Mouse (Mus musculus) urinary bladder, postnatal 10 days (tissue): ENCODE measurements around the gene Ctdspl.

Experiments
- DNase-seq: peaks from one replicate; pipeline ENCODE4 v3.0.0; 2022; ENCODE audit warnings: low spot score

Ctdspl gene

DNA sequence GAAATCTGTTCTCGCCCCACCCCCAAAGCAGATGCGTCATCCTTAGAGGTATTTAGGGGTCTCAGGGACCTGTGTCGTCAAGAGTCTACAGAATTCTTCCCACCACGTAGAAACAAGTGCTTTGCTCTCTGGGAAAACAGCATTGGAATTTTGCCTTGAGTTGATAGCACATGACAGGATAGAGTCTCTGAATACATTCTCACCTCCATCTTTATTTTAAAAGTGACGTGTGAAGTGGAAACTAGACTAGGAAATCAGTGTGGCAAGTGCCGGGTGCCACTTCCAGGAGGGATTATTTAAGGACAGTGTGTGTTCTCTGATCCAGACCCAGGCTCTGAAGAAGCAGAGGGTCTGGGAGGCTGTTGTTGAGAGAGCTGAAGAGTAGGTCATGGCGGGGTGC, 64.2 kb downstream of the Ctdspl start:
- no peak for DNase-seq

- DNase-seq = no peak
Measured at GRCm38 (mm10) chr9:118991750-118992585, 65.7 kb downstream of the Ctdspl start.

DNA sequence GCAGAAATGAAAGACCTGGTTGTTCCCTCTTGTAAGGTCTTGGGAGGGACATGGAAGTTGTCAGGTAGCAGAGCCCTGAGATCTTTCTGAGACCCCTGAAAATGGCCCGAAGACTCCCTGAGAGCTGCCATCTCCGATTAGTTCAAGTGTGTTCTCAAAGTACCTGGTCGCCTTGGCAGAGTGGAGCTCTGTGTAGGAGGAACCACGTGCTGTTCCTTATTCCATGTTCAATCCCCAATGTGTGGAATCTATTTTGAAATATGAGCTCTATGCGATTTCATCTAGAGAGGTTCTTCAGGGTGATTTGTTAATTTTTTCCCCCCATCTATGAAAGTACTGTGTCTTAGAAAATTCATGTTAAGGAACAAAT, 66.3 kb downstream of the Ctdspl start:
- no peak for DNase-seq

DNA sequence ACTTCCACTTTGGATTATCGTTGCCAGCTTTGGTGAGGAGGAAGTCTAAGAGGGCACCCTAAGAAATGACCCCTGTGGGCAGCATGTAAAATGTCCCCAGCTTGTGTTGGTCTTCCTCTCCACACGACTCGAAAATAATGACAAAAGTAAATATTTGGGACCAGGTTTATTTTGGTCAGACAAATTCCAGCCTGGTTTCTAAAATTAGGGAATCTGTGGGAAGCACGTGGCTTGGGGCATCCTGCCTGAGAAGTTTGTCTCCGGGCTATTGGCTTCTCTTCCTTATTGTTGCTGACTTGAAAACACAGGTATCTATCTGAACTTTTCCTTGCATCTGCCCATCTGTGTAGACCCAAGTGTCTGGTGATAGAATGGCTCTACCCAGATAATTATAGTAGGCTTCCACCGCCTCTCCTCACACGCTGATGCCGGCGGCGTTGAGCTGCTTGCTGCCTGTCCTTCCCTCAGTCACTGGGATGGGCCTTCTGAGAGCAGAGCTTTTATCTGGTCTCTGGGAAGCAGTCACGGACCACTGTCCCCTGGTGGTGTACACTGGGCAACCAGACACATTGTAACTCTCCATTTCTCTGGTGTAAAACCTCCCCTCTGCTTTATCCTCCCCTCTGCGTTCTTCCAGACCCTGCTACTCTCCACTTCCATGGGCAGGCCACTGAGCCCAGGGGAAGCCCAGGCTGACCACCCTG, 68.4 kb downstream of the Ctdspl start:
- DNase-seq = no peak

- DNase-seq = no peak
Measured at GRCm38 (mm10) chr9:118995539-118995938, 69.3 kb downstream of the Ctdspl start.

- DNase-seq = no peak
Measured at GRCm38 (mm10) chr9:118997241-118997640, 71.0 kb downstream of the Ctdspl start.

GRCm38 (mm10) chr9:119000196-119000595, 73.9 kb downstream of the Ctdspl start:
- DNase-seq = no peak

- DNase-seq = no peak
Measured at GRCm38 (mm10) chr9:119002267-119002666, 76.0 kb downstream of the Ctdspl start.

- DNase-seq = no peak
Measured at GRCm38 (mm10) chr9:119003990-119004702, 77.9 kb downstream of the Ctdspl start.

DNA sequence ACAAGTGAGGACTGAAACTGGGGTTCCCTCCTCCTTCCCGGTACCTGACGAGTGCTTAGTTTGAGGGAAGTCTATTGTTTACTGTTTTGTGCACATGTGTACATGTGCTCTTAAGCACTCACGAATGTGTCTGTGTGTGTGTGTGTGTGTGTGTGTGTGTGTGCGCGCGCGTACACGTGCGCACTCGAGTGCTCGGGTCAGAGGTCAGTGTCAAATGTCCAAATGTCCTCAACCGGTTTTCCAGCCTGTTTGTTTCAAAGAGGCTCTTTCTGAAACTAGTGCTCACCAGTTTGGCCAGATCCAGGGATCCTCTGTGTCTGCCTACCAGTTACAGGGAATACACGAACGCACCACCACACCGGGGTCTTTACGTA, 78.4 kb downstream of the Ctdspl start:
- DNase-seq = no peak

DNA sequence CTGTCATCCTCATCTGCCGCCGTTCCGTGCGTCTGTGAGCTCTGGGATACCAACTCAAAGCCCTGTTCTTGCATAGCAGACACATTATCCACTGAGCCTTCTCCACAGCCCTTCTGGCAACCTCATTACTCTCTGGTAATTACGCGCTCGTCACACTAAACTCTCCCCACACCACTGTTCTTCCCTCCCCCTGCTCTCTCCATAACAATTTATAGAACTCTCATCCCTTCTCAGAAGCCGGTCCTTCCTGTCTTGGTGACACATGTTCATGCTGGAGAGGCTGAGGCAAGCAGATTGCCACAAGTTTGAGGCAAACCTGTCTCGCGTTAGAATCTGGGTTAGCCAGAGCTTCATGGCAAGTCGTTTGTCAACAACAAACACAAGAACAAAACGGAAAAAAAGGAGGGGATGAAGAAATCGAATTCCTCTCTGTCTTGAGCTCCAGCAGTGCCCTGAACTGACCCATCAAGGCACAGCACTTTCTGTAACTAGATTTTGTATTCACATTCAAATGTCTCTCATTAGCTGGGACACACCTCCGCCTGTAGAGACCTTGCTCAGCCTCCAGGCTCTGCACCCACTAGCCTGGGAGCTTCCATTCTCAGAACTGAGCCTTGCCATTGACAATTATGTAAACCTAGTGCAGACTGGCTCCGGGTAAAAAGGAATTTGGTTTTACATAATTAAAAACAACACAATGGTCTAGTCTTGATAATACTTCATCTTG, 79.2 kb downstream of the Ctdspl start:
- no peak for DNase-seq

DNA sequence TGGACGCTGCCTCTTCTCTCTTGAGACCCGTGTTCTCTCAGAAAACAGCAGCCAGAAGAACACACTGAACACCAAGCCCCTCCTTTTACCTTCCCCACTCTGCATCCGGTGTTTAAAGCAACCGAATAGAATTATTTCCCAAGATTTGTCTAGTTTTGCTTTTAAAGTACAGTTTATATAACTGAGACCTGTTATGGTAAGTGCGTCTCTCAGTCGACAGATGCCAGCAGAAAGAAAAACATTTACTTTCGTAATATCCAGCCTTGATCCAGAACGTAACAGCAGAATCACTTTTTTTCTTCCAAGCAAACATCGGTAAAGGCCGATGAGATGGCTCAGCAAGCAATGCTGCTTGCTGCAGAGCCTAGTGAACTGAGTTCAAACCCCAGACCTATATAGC, 81.0 kb downstream of the Ctdspl start:
- no peak for DNase-seq

GRCm38 (mm10) chr9:119008871-119009270, 82.6 kb downstream of the Ctdspl start:
- no peak for DNase-seq

GRCm38 (mm10) chr9:119010156-119010710, 84.0 kb downstream of the Ctdspl start:
- DNase-seq = no peak

GRCm38 (mm10) chr9:119016785-119017507, 90.7 kb downstream of the Ctdspl start:
- DNase-seq = no peak

DNA sequence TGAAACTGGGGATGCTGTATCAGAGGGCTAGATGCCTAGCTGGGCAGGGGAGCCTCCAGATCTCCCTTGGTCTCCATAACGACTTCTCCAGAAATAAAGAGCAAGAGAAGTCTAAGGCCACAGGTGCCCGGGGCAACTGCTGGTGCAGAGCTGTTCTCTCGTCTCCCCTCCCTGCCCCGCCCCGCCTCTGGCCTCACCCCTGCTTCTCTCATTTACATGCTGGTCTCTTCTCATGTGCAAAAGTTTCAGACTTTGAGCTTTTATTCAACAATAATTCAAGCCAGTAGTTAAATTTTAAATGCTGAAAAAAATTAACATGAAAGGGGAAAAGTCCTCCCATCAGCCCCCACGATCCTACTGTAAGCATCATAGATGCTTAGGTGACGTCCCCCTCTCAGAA, 95.5 kb downstream of the Ctdspl start:
- DNase-seq = no peak

DNA sequence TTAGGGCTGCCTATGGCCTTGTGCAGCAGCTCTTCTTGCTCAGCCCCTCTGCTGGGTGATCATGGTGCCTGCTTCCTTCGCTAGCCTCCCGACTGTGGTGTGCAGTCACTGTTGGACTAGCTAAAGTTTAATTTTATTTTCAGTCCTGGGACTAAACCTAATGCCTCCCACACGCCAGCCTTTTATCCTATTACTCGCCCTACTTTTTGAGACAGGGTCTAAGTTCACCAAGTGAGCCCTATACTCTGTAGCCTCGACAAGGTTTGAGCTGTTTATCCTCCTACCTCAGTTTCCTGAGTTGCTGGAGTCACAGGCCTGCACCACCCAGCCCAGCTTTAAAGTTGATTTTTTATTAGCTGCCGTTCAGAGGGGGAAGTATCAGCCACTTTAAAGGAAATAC, 99.0 kb downstream of the Ctdspl start:
- no peak for DNase-seq

DNA sequence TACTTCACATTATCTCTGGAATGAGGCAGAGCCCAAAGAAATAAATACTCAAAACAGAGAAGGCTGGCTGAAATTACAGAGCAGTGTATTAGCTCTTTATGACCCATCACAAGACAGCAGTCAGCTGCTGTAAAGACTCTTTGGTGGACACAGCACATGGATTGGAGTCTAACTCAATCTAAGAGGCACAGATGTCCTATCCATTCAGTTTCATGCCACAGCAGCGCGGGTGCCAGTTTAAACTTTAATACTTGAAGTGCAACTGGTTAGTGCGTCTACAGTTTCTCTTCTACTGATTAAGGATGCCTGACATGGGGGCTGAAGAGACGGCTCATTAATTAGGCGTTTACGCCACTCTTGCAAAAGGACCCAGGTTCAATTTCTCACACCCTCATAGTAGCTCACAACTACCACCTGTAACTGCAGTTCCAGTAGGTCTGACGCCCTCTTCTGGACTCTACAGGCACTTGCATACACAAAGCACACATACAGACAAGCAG, 99.6 kb downstream of the Ctdspl start:
- DNase-seq = no peak

DNA sequence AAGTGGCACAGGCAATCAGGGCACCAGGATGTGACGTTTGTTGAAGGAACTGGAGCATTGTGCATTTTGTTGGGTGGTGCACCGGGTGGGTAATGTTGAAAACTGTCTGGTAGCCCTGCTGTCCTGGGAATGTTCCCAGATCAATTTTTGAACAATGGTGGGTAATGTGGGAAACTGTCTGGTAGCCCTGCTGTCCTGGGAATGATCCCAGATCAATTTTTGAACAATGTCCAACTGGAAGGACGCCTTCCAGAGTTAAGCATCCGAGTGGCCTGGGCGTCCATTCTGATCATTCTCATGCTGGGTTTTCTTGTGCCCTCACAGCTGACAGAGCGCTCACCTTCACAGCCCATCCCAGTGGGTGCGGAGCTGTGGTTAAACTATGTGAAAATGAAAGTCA, 101.1 kb downstream of the Ctdspl start:
- DNase-seq = no peak

DNA sequence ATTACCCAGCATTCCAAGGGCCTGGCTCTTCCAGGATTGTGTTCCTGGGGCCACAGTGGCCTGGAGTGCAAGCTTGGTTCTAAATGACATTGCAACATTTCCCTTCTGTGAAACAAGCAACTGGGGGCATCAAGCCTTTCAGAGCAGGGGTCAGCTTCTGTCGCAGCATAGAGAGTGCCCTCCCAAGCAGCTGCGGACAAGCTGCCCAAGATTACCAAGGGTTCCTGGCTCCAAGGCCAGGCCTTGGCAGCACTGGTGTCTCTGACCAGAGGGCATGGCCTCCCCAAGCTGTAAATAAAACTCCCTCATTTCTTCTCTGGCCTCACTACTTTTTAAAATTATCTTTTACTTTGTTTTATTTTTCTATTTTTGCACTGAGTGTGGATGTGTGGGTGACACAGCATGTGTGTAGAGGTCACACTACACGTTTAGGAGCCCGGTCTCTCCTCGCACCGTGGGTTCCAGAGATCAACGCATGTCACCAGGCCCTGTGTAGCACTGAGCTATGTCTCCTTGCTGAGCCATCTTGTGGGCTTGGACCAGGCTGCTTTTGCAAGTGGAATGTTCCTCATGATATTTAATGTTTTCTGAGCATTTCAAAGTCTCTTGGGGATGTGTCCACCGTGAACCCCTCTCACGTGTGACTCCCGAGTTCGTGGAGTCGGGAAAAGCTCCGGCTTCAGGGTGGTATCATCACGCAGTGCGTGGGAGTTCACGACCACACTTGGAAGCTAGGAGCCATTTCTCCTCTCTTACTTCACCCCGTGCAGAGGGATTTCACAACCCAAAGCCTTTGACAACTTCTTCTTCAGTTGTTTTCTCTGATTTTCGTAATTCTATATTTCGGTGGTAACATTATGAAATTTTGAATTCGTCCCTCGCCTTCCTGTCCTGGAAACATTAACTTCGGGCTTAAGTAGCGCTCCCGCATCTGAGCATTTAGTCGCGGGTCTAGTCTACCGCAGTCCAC, 102.3 kb downstream of the Ctdspl start:
- DNase-seq = no peak
